Mouse (Mus musculus) midbrain, embryonic 12.5 days (tissue): ENCODE measurements around the gene Tha1. TPM values are rescaled to one million over a fixed set of nuclear protein-coding genes. Genes with fewer than 3 reads are reported as not detected.
A peak's percentile ranks its signal among the peaks of the same experiment; 100 is the strongest.

Experiments used
- ATAC-seq: fragments of 200-750 bp; cut with Nextera tagmentation; 2 replicates; pipeline ENCODE4 v1.8.0; 2017; ENCODE audit warnings: low read depth, moderate TSS enrichment, moderate library complexity; ENCODE audit not compliant: low FRiP score
- H3K27ac ChIP-seq: fragments of 300-500 bp; sonication (generic); replicated peaks from 2 replicates; pipeline ENCODE4 v1.5.1; 2016; ENCODE audit warnings: mild to moderate bottlenecking
- H3K27me3 ChIP-seq: fragments of 300-500 bp; sonication (generic); 2 replicates; pipeline ENCODE4 v1.6.1; 2016; ENCODE audit warnings: mild to moderate bottlenecking
- H3K36me3 ChIP-seq: fragments of 300-500 bp; sonication (generic); 2 replicates; pipeline ENCODE4 v1.6.1; 2016
- H3K4me1 ChIP-seq: fragments of 300-500 bp; sonication (generic); 2 replicates; pipeline ENCODE4 v1.6.1; 2016
- H3K4me2 ChIP-seq: fragments of 300-500 bp; sonication (generic); replicated peaks from 2 replicates; pipeline ENCODE4 v1.6.1; 2016; ENCODE audit warnings: mild to moderate bottlenecking, moderate library complexity
- H3K4me3 ChIP-seq: fragments of 300-500 bp; sonication (generic); 2 replicates; pipeline ENCODE4 v1.5.1; 2016; ENCODE audit warnings: mild to moderate bottlenecking
- H3K9ac ChIP-seq: fragments of 300-500 bp; sonication (generic); replicated peaks from 2 replicates; pipeline ENCODE4 v1.6.1; 2016; ENCODE audit warnings: mild to moderate bottlenecking, moderate library complexity
- H3K9me3 ChIP-seq: fragments of 300-500 bp; sonication (generic); 2 replicates; pipeline ENCODE4 v1.6.1; 2016; ENCODE audit warnings: mild to moderate bottlenecking
- WGBS: fragments of 180-500 bp; shearing (Covaris S2); methylation state at CpG from one replicate; pipeline ENCODE4 v1.1.7; 2016; 5-methylcytosine and 5-hydroxymethylcytosine counted together
- polyA plus RNA-seq: library from polyadenylated mRNA; unstranded; fragments of >200 nt; fragmentation: Nextera tagmentation; extraction: Ambion mirVana; gene quantifications from 2 replicates; pipeline ENCODE4 v1.2.1, GENCODE M21; 2016

Gene Tha1
- polyA plus RNA-seq, 1 experiment from 2014 or later, result 3.1 TPM

- Histone ChIP-seq H3K9ac (peak within 1 kb of the TSS; percentile 41; the same call in 1 of the 2 replicates), H3K27me3 (peaks cover 69% of the 10 kb centered on the region)
Measured at GRCm38 (mm10) chr11:117860601-117861000, 12.7 kb downstream of the Tha1 start, which contains the start of gene Tmem235. Gene Tmem235 (plus strand): TSS chr11:117860752.

GRCm38 (mm10) chr11:117858392-117858791 is 14.9 kb downstream of the Tha1 start:
- 62% methylated on average over 3 of the region's 3 CpGs for WGBS
- Histone ChIP-seq H3K4me3 (no peak overlapping the region), H3K27ac (no peak overlapping the region), H3K27me3 (peaks cover 51% of the 10 kb centered on the region), H3K36me3 (peaks cover 38% of the 10 kb centered on the region), H3K4me1 (peaks cover 19% of the 10 kb centered on the region), H3K9ac (no peak overlapping the region), H3K9me3 (no peaks in the 10 kb centered on the region), H3K4me2 (no peak overlapping the region)
- ATAC-seq, result no peak

More at GRCm38 (mm10) chr11:117860601-117861000, 12.7 kb downstream of the Tha1 start, which contains the start of gene Tmem235:
- H3K4me1 ChIP-seq, result peaks cover 34% of the 10 kb centered on the region
- H3K4me3 ChIP-seq, result no peak within 1 kb of the TSS
- peaks cover 20% of the 10 kb centered on the region for H3K36me3 ChIP-seq
- no peak within 1 kb of the TSS for H3K27ac ChIP-seq
- no peak for ATAC-seq
- peak within 1 kb of the TSS; percentile 21; the same call in 1 of the 2 replicates for H3K4me2 ChIP-seq
- H3K9me3 ChIP-seq, result no peaks in the 10 kb centered on the region
- WGBS, result 4% methylated on average over 23 of the region's 23 CpGs

- Histone ChIP-seq H3K4me3 (no peak overlapping the region), H3K4me1 (peaks cover 10% of the 10 kb centered on the region), H3K27me3 (peaks cover 42% of the 10 kb centered on the region), H3K36me3 (peaks cover 48% of the 10 kb centered on the region), H3K4me2 (no peak overlapping the region), H3K27ac (no peak overlapping the region), H3K9me3 (no peaks in the 10 kb centered on the region), H3K9ac (no peak overlapping the region)
- WGBS, result 96% methylated on average over 10 of the region's 10 CpGs
- no peak for ATAC-seq
Measured at GRCm38 (mm10) chr11:117857462-117857861, 15.8 kb downstream of the Tha1 start.

- H3K36me3 ChIP-seq, result peaks cover 57% of the 10 kb centered on the region
- 90% methylated on average over 1 of the region's 1 CpGs for WGBS
- peaks cover 27% of the 10 kb centered on the region for H3K27me3 ChIP-seq
- no peak overlapping the region for H3K4me2 ChIP-seq
- H3K27ac ChIP-seq, result no peak overlapping the region
- no peak for ATAC-seq
- no peaks in the 10 kb centered on the region for H3K9me3 ChIP-seq
- H3K4me3 ChIP-seq, result no peak overlapping the region
- no peak overlapping the region for H3K9ac ChIP-seq
- H3K4me1 ChIP-seq, result peaks cover 13% of the 10 kb centered on the region
Measured at GRCm38 (mm10) chr11:117855975-117856374, 17.3 kb downstream of the Tha1 start.

GRCm38 (mm10) chr11:117855360-117855759 is 17.9 kb downstream of the Tha1 start:
- Histone ChIP-seq H3K27me3 (peaks cover 21% of the 10 kb centered on the region), H3K4me3 (no peak overlapping the region), H3K36me3 (peaks cover 57% of the 10 kb centered on the region), H3K27ac (no peak overlapping the region), H3K4me2 (no peak overlapping the region), H3K9ac (no peak overlapping the region), H3K4me1 (peaks cover 15% of the 10 kb centered on the region), H3K9me3 (no peaks in the 10 kb centered on the region)
- no peak for ATAC-seq
- WGBS, result 95% methylated on average over 5 of the region's 5 CpGs

GRCm38 (mm10) chr11:117854241-117854640 is 19.0 kb downstream of the Tha1 start:
- ATAC-seq, result no peak
- Histone ChIP-seq H3K4me2 (no peak overlapping the region), H3K27me3 (peaks cover 10% of the 10 kb centered on the region), H3K9ac (no peak overlapping the region), H3K4me3 (no peak overlapping the region), H3K36me3 (peaks cover 57% of the 10 kb centered on the region), H3K9me3 (no peaks in the 10 kb centered on the region), H3K27ac (no peak overlapping the region), H3K4me1 (peaks cover 18% of the 10 kb centered on the region)
- 92% methylated on average over 9 of the region's 9 CpGs for WGBS

GRCm38 (mm10) chr11:117852875-117853274 is 20.4 kb downstream of the Tha1 start:
- Histone ChIP-seq H3K4me2 (no peak overlapping the region), H3K9me3 (no peaks in the 10 kb centered on the region), H3K4me3 (no peak overlapping the region), H3K4me1 (peaks cover 25% of the 10 kb centered on the region), H3K36me3 (peaks cover 57% of the 10 kb centered on the region), H3K27me3 (no peaks in the 10 kb centered on the region), H3K27ac (no peak overlapping the region), H3K9ac (no peak overlapping the region)
- ATAC-seq, result no peak
- 95% methylated on average over 3 of the region's 3 CpGs for WGBS

GRCm38 (mm10) chr11:117848985-117849671 is 24.2 kb downstream of the Tha1 start, which contains the start of gene Birc5:
Gene Birc5 (plus strand): TSS chr11:117849251.
- peak within 1 kb of the TSS; percentile 65 for H3K4me3 ChIP-seq
- peak within 1 kb of the TSS; percentile 82 for H3K9ac ChIP-seq
- peaks cover 25% of the 10 kb centered on the region for H3K36me3 ChIP-seq
- peak within 1 kb of the TSS; percentile 97 for H3K27ac ChIP-seq
- under 1% methylated on average over 51 of the region's 51 CpGs for WGBS
- H3K4me2 ChIP-seq, result peak within 1 kb of the TSS; percentile 85
- H3K4me1 ChIP-seq, result peaks cover 28% of the 10 kb centered on the region
- H3K9me3 ChIP-seq, result no peaks in the 10 kb centered on the region
- ATAC-seq, result peak; percentile 94
- H3K27me3 ChIP-seq, result no peaks in the 10 kb centered on the region

GRCm38 (mm10) chr11:117848271-117848984 is 24.9 kb downstream of the Tha1 start:
- Histone ChIP-seq H3K9me3 (no peaks in the 10 kb centered on the region), H3K4me1 (peaks cover 28% of the 10 kb centered on the region), H3K4me3 (peak overlapping the region; percentile 65), H3K36me3 (peaks cover 19% of the 10 kb centered on the region), H3K27ac (peak overlapping the region; percentile 97), H3K27me3 (no peaks in the 10 kb centered on the region), H3K4me2 (peak overlapping the region; percentile 85), H3K9ac (peak overlapping the region; percentile 82)
- ATAC-seq, result peak; percentile 83
- WGBS, result 10% methylated on average over 19 of the region's 19 CpGs

- no peak for ATAC-seq
- Histone ChIP-seq H3K4me2 (peak overlapping the region; percentile 85), H3K4me3 (peak overlapping the region; percentile 65; the same call in 1 of the 2 replicates)
Measured at GRCm38 (mm10) chr11:117847593-117848215, 25.6 kb downstream of the Tha1 start.

GRCm38 (mm10) chr11:117846640-117847039 is 26.6 kb downstream of the Tha1 start:
- H3K36me3 ChIP-seq, result peaks cover 1% of the 10 kb centered on the region; the same call in 1 of the 2 replicates
- no peaks in the 10 kb centered on the region for H3K9me3 ChIP-seq
- no peak for ATAC-seq
- no peak overlapping the region for H3K27ac ChIP-seq
- no peak overlapping the region for H3K4me2 ChIP-seq
- no peaks in the 10 kb centered on the region for H3K27me3 ChIP-seq
- WGBS, result 51% methylated on average over 5 of the region's 5 CpGs
- H3K4me3 ChIP-seq, result no peak overlapping the region
- H3K9ac ChIP-seq, result no peak overlapping the region
- peaks cover 28% of the 10 kb centered on the region for H3K4me1 ChIP-seq

More at GRCm38 (mm10) chr11:117847593-117848215, 25.6 kb downstream of the Tha1 start:
- peaks cover 12% of the 10 kb centered on the region for H3K36me3 ChIP-seq
- peak overlapping the region; percentile 82 for H3K9ac ChIP-seq
- no peaks in the 10 kb centered on the region for H3K27me3 ChIP-seq
- H3K9me3 ChIP-seq, result no peaks in the 10 kb centered on the region
- H3K4me1 ChIP-seq, result peaks cover 28% of the 10 kb centered on the region
- 83% methylated on average over 7 of the region's 7 CpGs for WGBS
- peak overlapping the region; percentile 97 for H3K27ac ChIP-seq

GRCm38 (mm10) chr11:117845651-117846050 is 27.6 kb downstream of the Tha1 start:
- no peak for ATAC-seq
- Histone ChIP-seq H3K27ac (no peak overlapping the region), H3K9ac (no peak overlapping the region), H3K4me3 (no peak overlapping the region), H3K36me3 (no peaks in the 10 kb centered on the region), H3K4me2 (no peak overlapping the region), H3K27me3 (no peaks in the 10 kb centered on the region), H3K9me3 (no peaks in the 10 kb centered on the region), H3K4me1 (peaks cover 23% of the 10 kb centered on the region)
- 84% methylated on average over 2 of the region's 2 CpGs for WGBS
